Mouse (Mus musculus): Measurements from ENCODE around the gene Car9.

Car9 gene

GRCm38 (mm10) chr4:43562769-43563600, 56.2 kb downstream of the Car9 start:
- no peak for DNase-seq (ENCODE audit: low read depth, low spot score)

Data from c-Kit-negative CD71-positive TER-119-positive erythroid progenitor cells, embryonic 14.5 days (primary cell).